Mouse (Mus musculus) gastrocnemius, postnatal 14 days (tissue): ENCODE data around the gene Pgpep1. TPM values are rescaled to one million over a fixed set of nuclear protein-coding genes. Genes with fewer than 3 reads are reported as not detected.

Experiments used
- DNase-seq: peaks from one replicate; pipeline ENCODE4 v3.0.0; 2021; ENCODE audit warnings: mixed read lengths
- intact Hi-C: fragments of 180-260 bp; cut with DNase I; formaldehyde crosslinking; loops from one replicate; pipeline ENCODE4 v1.15.1; 2025; ENCODE audit warnings: low total_unique reads
- total RNA-seq, 2 experiments: library from RNA; stranded (reverse); gene quantifications; 2 replicates each; pipeline ENCODE4 v1.2.3; 2021

Gene Pgpep1
- total RNA-seq, 2 experiments from 2014 or later: 18.2 to 21.6 TPM

DNA sequence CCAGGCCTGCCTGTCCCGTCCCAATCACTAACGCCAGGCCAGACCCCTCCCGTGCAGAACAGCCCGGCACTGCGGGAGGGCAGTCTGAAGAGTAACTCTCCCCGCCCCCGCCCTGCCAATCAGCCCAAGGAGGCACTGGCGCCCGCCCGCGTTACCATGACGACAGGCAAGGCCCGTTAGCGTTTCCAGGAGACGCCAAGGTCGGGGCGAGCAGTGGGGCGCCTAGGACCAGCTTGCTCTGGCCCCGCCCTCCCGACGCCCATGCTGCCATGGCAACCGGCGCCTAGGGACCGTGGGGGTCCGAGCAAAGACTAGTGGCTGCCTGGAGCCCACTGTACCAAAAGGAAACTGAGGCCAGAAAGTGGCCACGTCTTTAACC lies 58.9 kb downstream of the Pgpep1 start:
- peak; percentile 79 for DNase-seq
- intact Hi-C loops: no loop called here

DNA sequence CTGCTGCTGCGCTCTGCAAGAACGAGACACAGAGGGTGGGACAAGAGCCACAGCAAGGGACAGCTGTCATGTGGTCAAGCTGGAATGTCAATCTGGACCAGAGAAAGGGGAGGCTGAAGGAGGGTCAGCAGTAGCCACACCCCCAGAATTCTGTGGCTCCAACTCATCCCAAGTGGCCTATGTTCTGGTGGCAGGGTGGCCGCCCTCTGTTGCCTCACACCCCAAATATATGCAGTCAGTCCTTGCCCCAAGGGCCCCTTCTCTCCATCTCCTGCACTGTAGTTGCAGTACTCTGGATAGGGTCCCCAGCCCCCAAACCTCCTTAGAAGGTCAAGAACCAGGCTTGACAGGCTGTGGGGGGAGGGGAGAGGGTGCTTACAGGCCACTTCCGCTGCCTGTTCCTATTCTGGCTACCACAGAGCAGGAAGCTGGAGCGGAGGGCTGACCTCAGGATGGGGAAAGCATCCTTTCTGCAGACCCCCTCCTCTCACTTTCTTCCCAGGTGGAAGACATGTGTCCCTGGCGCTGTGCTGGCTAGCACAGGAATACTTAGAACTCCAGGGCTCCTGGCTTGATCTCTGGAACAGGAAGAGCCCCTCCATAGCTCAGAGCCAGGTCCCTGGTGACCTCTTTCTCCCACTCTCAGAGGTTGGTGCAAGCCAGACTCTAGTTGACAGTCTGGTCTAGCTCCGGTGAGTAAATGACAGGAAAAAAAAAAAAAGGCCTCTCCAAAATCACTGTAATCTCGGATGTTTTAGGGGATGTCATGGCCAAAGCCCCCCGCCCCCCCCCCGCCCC lies 59.5 kb downstream of the Pgpep1 start:
- no peak for DNase-seq
- intact Hi-C loops: no loop called here

DNA sequence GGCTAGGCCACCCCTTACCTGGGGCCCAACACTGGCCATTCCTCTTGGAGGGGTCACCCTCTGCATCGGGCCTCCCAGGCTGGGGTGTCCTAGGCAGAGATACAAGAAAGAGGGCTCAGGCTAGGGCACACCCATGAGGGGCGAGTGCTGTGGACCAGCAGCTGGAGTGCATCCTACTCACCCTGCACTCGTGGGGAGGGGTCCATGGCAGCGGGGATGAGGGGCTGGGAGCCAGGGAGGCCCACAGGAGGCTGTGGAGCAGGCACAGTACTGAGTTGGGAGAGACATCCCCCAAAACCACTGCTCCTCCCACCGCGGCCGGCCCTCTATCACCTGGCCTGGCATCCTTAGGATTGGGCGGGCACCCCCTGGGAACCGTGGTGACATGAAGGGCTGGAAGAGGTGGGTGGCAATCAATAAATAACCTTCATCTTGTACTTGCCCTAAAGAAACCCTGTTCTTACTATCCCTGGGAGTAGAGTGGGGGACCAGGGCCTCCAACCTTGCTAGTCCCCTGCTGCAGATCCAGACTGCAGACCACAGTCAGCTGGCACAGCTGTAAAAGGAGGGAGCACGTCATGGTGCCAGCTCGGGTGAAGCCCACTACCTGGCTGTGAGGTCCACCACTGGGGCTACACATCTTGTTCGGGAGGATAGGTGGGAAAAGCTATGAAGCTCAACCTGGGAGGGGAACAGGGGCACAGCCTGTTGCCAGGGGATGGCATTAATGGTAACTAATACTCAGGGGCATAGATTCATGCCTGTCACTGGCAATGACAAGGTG lies 60.5 kb downstream of the Pgpep1 start:
- intact Hi-C loops: no loop called here
- DNase-seq: no peak

DNA sequence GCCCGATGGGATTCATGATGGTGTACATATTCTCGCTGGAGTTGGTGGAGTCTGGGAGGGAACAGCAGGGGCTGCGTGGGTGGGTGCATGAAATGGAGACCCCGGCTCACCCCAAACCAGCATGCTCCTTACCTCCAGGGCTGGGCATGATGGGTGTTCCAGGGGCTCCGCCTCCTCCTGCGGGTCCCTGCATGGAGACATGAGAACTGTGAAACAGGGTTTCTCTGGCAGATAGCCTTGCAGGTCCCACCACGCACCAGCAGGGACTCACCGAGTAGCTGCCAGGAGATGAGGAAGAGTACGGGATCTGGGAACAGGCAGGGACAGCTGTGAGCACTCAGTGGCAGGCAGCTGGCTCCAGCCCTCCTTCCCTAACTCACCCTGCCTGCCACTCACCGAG lies 61.5 kb downstream of the Pgpep1 start:
- intact Hi-C loops: no loop called here
- DNase-seq: no peak

DNA sequence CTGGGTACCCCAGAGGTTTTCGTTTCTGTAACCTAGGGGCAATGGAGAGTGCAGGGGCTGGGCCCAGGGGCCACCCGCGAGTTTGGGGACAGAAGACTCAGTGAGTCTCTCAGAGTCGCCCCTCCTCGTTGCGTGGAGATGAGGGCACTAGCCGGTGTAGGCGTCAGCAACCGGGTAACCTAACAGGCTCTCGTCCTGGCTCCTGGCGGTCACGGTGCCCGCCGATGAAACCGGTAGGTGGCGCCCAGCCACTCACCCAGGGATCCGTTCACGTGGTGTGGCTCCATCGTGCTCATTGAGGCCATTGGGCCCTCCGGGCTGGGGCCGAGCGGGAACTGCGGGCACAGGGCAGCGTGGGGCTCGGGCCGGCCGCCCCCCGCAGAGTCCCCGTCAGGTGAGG lies 61.9 kb downstream of the Pgpep1 start:
- intact Hi-C loops: no loop called here
- peak; percentile 80 for DNase-seq

DNA sequence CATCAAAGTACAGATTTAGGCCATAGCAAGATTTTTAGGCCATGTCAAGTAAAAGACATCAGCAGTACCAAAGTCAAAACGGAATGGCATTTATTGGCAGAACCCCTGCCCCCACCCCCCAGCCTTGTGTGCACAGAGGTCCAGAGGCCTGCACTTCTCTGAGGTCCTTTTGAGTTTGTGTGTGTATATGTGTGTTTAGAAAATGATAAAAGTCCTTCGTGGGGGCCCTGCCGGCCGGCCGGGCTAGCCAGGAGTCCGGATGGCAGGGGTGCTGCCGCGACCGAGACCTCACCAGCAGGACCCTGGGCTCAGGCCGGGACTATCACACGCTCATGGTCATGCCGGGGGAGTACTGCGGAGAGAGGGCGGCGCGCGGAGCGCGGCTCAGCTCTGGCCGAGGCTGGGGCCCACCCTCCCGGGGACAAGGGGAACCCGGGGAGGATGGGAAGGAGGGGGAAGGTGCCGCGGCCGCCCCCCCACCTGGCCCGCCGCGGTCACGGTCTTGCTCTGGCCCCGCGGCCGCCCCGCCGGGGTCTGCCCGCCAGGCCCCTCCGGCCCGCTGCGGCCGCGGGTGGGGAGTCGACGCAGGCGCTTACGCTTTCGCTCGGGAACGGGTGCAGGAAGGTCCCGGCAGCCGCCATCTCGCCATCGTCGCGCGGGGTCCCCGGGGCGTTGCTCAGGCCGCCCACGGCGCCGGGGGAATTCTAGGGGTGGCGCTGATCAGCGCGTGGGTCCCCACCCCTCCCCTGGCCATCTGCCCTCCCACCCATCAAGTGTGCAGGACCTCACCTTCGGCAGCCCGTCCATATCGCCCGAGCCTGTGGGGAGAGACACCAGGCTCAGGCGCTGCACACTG lies 62.5 kb downstream of the Pgpep1 start:
- intact Hi-C loops: no loop called here
- no peak for DNase-seq

DNA sequence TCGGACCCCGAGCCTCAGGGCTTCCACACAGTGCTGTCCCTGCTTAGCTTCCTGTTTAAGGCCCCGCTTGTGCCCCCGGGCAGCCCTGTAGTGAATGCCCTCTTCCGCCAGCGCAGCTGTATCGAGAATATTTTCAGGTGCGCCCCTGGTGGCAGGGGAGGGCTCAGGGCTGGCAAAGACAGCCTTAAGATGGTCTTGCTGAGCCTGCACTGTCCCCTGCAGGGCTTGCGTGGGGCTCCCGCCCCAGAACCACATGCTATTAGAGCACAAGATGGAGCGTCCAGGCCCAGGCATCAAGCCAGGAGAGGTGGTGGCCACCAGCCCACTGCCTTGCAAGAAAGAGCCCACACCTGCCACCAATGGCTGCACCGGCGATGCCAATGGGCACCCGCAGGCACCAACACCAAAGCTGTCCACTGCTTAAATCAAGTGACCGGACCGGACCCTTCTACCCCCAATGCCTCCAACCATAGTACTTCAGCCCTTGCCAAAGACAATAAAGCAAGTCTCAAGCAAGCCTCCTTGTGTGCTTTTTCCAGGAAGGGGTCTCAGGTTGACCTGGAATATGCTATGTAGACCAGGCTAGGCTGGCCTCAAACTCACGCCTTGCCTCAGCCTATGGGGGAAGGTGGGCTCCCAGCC lies 63.3 kb downstream of the Pgpep1 start:
- intact Hi-C loops: no loop called here
- no peak for DNase-seq

Other genes starting within 250 kb of the Pgpep1 start
- gene Crtc1, start 220.8 kb downstream of the Pgpep1 start, total RNA-seq: 1 to 10 TPM; 6.4 to 7.4 TPM
- gene Klhl26, start 183.4 kb downstream of the Pgpep1 start, total RNA-seq: 1 to 10 TPM; 5.4 TPM
- gene Tmem59l, start 173.0 kb downstream of the Pgpep1 start, total RNA-seq: not detected
- gene Crlf1, start 167.2 kb downstream of the Pgpep1 start, total RNA-seq: 1 to 10 TPM; 1.5 to 1.9 TPM
- gene Rex1bd, start 153.6 kb downstream of the Pgpep1 start, total RNA-seq: 100 to 1,000 TPM; 118 to 122 TPM
- gene Uba52, start 149.6 kb downstream of the Pgpep1 start, total RNA-seq: 1,000 to 10,000 TPM; 1,030 to 1,066 TPM
- 100 to 1,000 TPM; 116 to 117 TPM for gene Fkbp8, start 132.7 kb downstream of the Pgpep1 start, total RNA-seq
- 10 to 100 TPM; 64.9 to 73.0 TPM for gene Kxd1, start 132.4 kb downstream of the Pgpep1 start, total RNA-seq
- 10 to 100 TPM in 1 of 2 experiments, 1 to 10 TPM in 1; 9.0 to 10.3 TPM for gene Ell, start 120.9 kb downstream of the Pgpep1 start, total RNA-seq
- 10 to 100 TPM; 18.7 to 24.7 TPM for gene Isyna1, start 66.0 kb downstream of the Pgpep1 start, total RNA-seq
- gene Ssbp4, start 51.5 kb downstream of the Pgpep1 start, total RNA-seq: 10 to 100 TPM; 22.9 to 25.7 TPM
- gene Lrrc25, start 44.2 kb downstream of the Pgpep1 start, total RNA-seq: under 1 TPM; 0.53 to 0.88 TPM
- gene Gdf15, start 27.9 kb downstream of the Pgpep1 start, total RNA-seq: not detected
- gene Lsm4, start 12.9 kb upstream of the Pgpep1 start, total RNA-seq: 10 to 100 TPM; 65.9 to 77.0 TPM
- 10 to 100 TPM; 73.5 to 87.4 TPM for gene Jund, start 38.6 kb upstream of the Pgpep1 start, total RNA-seq
- gene Iqcn, start 43.1 kb upstream of the Pgpep1 start, total RNA-seq: under 1 TPM in 1 of 2 experiments, not detected in 1; 0.04 TPM
- gene Gm3336, start 58.2 kb upstream of the Pgpep1 start, total RNA-seq: not detected
- gene Pde4c, start 63.3 kb upstream of the Pgpep1 start, total RNA-seq: 1 to 10 TPM; 2.9 to 3.4 TPM
- gene Rab3a, start 94.3 kb upstream of the Pgpep1 start, total RNA-seq: 10 to 100 TPM; 44.3 to 45.1 TPM
- gene Mpv17l2, start 100.6 kb upstream of the Pgpep1 start, total RNA-seq: 10 to 100 TPM; 28.3 to 31.9 TPM
- 10 to 100 TPM; 23.0 to 27.9 TPM for gene Pik3r2, start 116.3 kb upstream of the Pgpep1 start, total RNA-seq
- 1 to 10 TPM; 5.2 to 7.0 TPM for gene Mast3, start 144.7 kb upstream of the Pgpep1 start, total RNA-seq
- under 1 TPM in 1 of 2 experiments, not detected in 1; 0.09 TPM for gene Il12rb1, start 148.1 kb upstream of the Pgpep1 start, total RNA-seq
- gene Arrdc2, start 179.3 kb upstream of the Pgpep1 start, total RNA-seq: 10 to 100 TPM in 1 of 2 experiments, 1 to 10 TPM in 1; 4.8 to 71.3 TPM
- 1 to 10 TPM; 5.4 to 6.6 TPM for gene Kcnn1, start 202.9 kb upstream of the Pgpep1 start, total RNA-seq
- 10 to 100 TPM; 50.3 to 50.9 TPM for gene Ccdc124, start 213.5 kb upstream of the Pgpep1 start, total RNA-seq
- under 1 TPM in 1 of 2 experiments, not detected in 1; 0.08 TPM for gene Slc5a5, start 232.4 kb upstream of the Pgpep1 start, total RNA-seq
- 1,000 to 10,000 TPM; 1,213 to 1,382 TPM for gene Rpl18a, start 237.0 kb upstream of the Pgpep1 start, total RNA-seq
- 10 to 100 TPM; 13.8 to 15.5 TPM for gene Map1s, start 245.5 kb upstream of the Pgpep1 start, total RNA-seq